Mouse (Mus musculus): Measurements from ENCODE around the gene Rdh16f2. TPM values are rescaled to one million over a fixed set of nuclear protein-coding genes. Genes with fewer than 3 reads are reported as not detected.

The Rdh16f2 gene
- polyA plus RNA-seq, 1 experiment from 2014 or later = not detected

- 64% methylated on average over 4 of the region's 4 CpGs for WGBS
- no peak overlapping the region for H3K9ac ChIP-seq (replicated peaks; ENCODE audit: low read depth)
- no peak overlapping the region for H3K4me2 ChIP-seq (replicated peaks; ENCODE audit: low read depth, low read length)
- no peak overlapping the region for H3K4me3 ChIP-seq (ENCODE audit: low read depth, low read length)
- no peaks in the 10 kb centered on the region for H3K4me1 ChIP-seq (ENCODE audit: insufficient read depth, low read depth, low read length)
- TF ChIP-seq EP300 (IDR thresholded peaks at IDR 0.05) = no peak
- TF ChIP-seq CTCF (IDR thresholded peaks at IDR 0.05) = peak; percentile 68
- H3K27ac ChIP-seq (ENCODE audit: low read length) = no peak overlapping the region
- ATAC-seq = no peak
- DNase-seq (ENCODE audit: low spot score) = peak; percentile 25
- no peaks in the 10 kb centered on the region for H3K27me3 ChIP-seq (replicated peaks; ENCODE audit: insufficient read depth, low read length)
- H3K9me3 ChIP-seq (ENCODE audit: low read length) = no peaks in the 10 kb centered on the region
- H3K36me3 ChIP-seq (ENCODE audit: insufficient read depth, low read length) = no peaks in the 10 kb centered on the region
Measured at GRCm38 (mm10) chr10:127872484-127872883, 6.2 kb downstream of the Rdh16f2 start.

- TF ChIP-seq CTCF (IDR thresholded peaks at IDR 0.05) (no peak), EP300 (IDR thresholded peaks at IDR 0.05) (no peak)
- peak; percentile 69 for ATAC-seq
- H3K27me3 ChIP-seq (replicated peaks; ENCODE audit: insufficient read depth, low read length) = no peaks in the 10 kb centered on the region
- H3K9ac ChIP-seq (replicated peaks; ENCODE audit: low read depth) = no peak overlapping the region
- no peak overlapping the region for H3K4me3 ChIP-seq (ENCODE audit: low read depth, low read length)
- H3K9me3 ChIP-seq (ENCODE audit: low read length) = no peaks in the 10 kb centered on the region
- peak; percentile 35 for DNase-seq (ENCODE audit: low spot score)
- peaks cover 11% of the 10 kb centered on the region; the same call in 1 of the 2 replicates for H3K4me1 ChIP-seq (ENCODE audit: insufficient read depth, low read depth, low read length)
- H3K36me3 ChIP-seq (ENCODE audit: insufficient read depth, low read length) = no peaks in the 10 kb centered on the region
- no peak overlapping the region for H3K27ac ChIP-seq (ENCODE audit: low read length)
- WGBS = 19% methylated on average over 2 of the region's 2 CpGs
- H3K4me2 ChIP-seq (replicated peaks; ENCODE audit: low read depth, low read length) = no peak overlapping the region
Measured at GRCm38 (mm10) chr10:127877681-127878080, 11.4 kb downstream of the Rdh16f2 start.

GRCm38 (mm10) chr10:127878262-127879057 is 12.2 kb downstream of the Rdh16f2 start:
- Histone ChIP-seq H3K9ac (replicated peaks; ENCODE audit: low read depth) (no peak overlapping the region), H3K27ac (ENCODE audit: low read length) (no peak overlapping the region), H3K4me3 (ENCODE audit: low read depth, low read length) (no peak overlapping the region), H3K4me2 (replicated peaks; ENCODE audit: low read depth, low read length) (no peak overlapping the region), H3K36me3 (ENCODE audit: insufficient read depth, low read length) (no peaks in the 10 kb centered on the region), H3K27me3 (replicated peaks; ENCODE audit: insufficient read depth, low read length) (no peaks in the 10 kb centered on the region), H3K4me1 (ENCODE audit: insufficient read depth, low read depth, low read length) (peaks cover 11% of the 10 kb centered on the region; the same call in 1 of the 2 replicates), H3K9me3 (ENCODE audit: low read length) (no peaks in the 10 kb centered on the region)
- TF ChIP-seq CTCF (IDR thresholded peaks at IDR 0.05) (no peak), EP300 (IDR thresholded peaks at IDR 0.05) (no peak; the same call in 1 of the 2 replicates)
- ATAC-seq = peak; percentile 81
- WGBS = 41% methylated on average over 3 of the region's 3 CpGs
- DNase-seq (ENCODE audit: low spot score) = peak; percentile 73

DNA sequence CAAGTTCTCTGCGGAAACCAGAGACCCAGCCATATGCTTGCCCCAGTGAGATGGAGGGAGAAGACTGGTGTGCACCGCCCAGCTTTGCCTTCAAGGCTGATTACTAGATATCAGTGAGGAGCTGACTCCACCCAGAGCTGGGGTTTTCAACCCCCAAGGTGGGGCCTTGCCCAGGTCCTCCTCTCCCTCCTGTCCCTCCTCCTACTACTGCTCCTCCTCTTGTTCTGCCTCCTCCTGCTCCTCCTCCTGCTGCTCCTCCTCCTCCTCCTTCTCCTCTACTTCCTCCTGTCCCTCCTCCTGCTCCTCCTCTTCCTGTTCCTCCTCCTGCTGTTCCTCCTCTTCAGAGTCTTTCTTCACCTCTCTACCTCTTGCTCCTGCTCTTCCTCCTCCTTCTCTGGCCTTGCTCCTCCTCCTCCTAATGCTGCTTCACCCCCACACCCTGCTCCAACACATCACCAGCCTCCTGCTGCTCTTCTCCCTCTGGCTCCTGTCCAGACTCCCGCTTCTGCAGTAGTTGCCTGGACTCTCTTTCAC is 12.9 kb downstream of the Rdh16f2 start:
- 74% methylated on average over 3 of the region's 3 CpGs for WGBS

DNA sequence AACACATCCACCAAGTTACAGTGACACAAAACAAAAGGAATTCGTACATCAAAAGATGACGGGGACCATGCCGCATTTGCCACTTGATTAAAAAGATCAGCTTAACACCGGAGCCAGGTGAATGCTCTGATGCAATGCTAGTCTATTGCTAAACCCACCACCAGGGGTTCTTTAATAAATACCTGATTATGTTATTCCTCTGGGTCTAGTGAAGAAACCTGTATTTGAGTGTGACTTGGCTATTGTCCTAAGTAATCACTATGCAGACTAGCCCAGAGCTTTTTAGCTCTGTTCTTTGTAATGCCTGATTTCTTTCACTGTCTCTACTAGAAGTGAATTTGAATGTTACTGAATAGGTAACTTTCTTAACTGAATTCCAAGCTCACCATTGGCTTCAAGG is 14.8 kb downstream of the Rdh16f2 start:
- WGBS = 64% methylated on average over 4 of the region's 4 CpGs
- H3K9ac ChIP-seq (replicated peaks; ENCODE audit: low read depth) = no peak overlapping the region
- peaks cover 11% of the 10 kb centered on the region; the same call in 1 of the 2 replicates for H3K4me1 ChIP-seq (ENCODE audit: insufficient read depth, low read depth, low read length)
- no peak overlapping the region for H3K4me2 ChIP-seq (replicated peaks; ENCODE audit: low read depth, low read length)
- no peak overlapping the region for H3K4me3 ChIP-seq (ENCODE audit: low read depth, low read length)
- no peaks in the 10 kb centered on the region for H3K36me3 ChIP-seq (ENCODE audit: insufficient read depth, low read length)
- DNase-seq (ENCODE audit: low spot score) (peak; percentile 76), ATAC-seq (peak; percentile 46; the same call in 1 of the 2 replicates)
- no peak overlapping the region for H3K27ac ChIP-seq (ENCODE audit: low read length)
- H3K9me3 ChIP-seq (ENCODE audit: low read length) = no peaks in the 10 kb centered on the region
- TF ChIP-seq CTCF (IDR thresholded peaks at IDR 0.05) (peak; percentile 34; the same call in 1 of the 2 replicates), EP300 (IDR thresholded peaks at IDR 0.05) (no peak)
- H3K27me3 ChIP-seq (replicated peaks; ENCODE audit: insufficient read depth, low read length) = no peaks in the 10 kb centered on the region

More for the DNA sequence above, 12.9 kb downstream of the Rdh16f2 start:
- no peaks in the 10 kb centered on the region for H3K36me3 ChIP-seq (ENCODE audit: insufficient read depth, low read length)
- TF ChIP-seq CTCF (IDR thresholded peaks at IDR 0.05) (no peak), EP300 (IDR thresholded peaks at IDR 0.05) (no peak)
- DNase-seq (ENCODE audit: low spot score) (peak; percentile 18), ATAC-seq (peak; percentile 14; the same call in 1 of the 2 replicates)
- no peak overlapping the region for H3K27ac ChIP-seq (ENCODE audit: low read length)
- H3K4me2 ChIP-seq (replicated peaks; ENCODE audit: low read depth, low read length) = no peak overlapping the region
- no peaks in the 10 kb centered on the region for H3K9me3 ChIP-seq (ENCODE audit: low read length)
- no peak overlapping the region for H3K4me3 ChIP-seq (ENCODE audit: low read depth, low read length)
- peaks cover 11% of the 10 kb centered on the region; the same call in 1 of the 2 replicates for H3K4me1 ChIP-seq (ENCODE audit: insufficient read depth, low read depth, low read length)
- H3K9ac ChIP-seq (replicated peaks; ENCODE audit: low read depth) = no peak overlapping the region
- H3K27me3 ChIP-seq (replicated peaks; ENCODE audit: insufficient read depth, low read length) = no peaks in the 10 kb centered on the region

DNA sequence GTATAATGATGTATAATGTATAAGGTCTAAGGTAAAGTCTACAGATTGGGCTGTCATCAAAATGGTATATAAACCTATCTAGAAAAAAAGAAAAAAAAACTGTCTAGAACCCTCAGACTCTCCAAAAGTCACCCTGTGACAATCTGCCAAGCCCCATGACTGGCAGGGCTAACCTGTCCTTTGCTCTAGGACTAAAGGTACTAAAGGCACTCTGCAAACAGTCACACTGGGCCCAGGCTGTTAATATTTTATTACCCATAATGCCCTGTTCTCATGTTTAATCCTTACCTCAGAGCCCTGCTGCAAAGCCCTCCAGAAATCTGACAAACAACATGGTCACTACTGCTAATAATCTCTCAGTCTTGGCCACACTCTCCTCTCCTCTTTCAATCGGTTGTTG is 20.3 kb downstream of the Rdh16f2 start:
- H3K4me3 ChIP-seq (ENCODE audit: low read depth, low read length) = no peak overlapping the region
- H3K4me1 ChIP-seq (ENCODE audit: insufficient read depth, low read depth, low read length) = no peaks in the 10 kb centered on the region
- H3K9me3 ChIP-seq (ENCODE audit: low read length) = no peaks in the 10 kb centered on the region
- no peak overlapping the region for H3K27ac ChIP-seq (ENCODE audit: low read length)
- H3K9ac ChIP-seq (replicated peaks; ENCODE audit: low read depth) = no peak overlapping the region
- H3K27me3 ChIP-seq (replicated peaks; ENCODE audit: insufficient read depth, low read length) = no peaks in the 10 kb centered on the region
- no peak for ATAC-seq
- DNase-seq (ENCODE audit: low spot score) = no peak
- TF ChIP-seq EP300 (IDR thresholded peaks at IDR 0.05) (no peak), CTCF (IDR thresholded peaks at IDR 0.05) (no peak)
- no peak overlapping the region for H3K4me2 ChIP-seq (replicated peaks; ENCODE audit: low read depth, low read length)
- 68% methylated on average over 1 of the region's 1 CpGs for WGBS
- H3K36me3 ChIP-seq (ENCODE audit: insufficient read depth, low read length) = no peaks in the 10 kb centered on the region
